Mouse (Mus musculus) megakaryocyte, embryonic 14.5 days (primary cell): ENCODE measurements around the gene Cenpn.

Source experiments
- FLI1 ChIP-seq: IDR thresholded peaks from 2 replicates; pipeline ENCODE4 v1.6.1; 2012; ENCODE audit warnings: low read length, inconsistent platforms, mixed read lengths
- GATA1 ChIP-seq: IDR thresholded peaks from 3 replicates; pipeline ENCODE4 v1.6.1; 2012; ENCODE audit warnings: mixed read lengths, low read length, inconsistent platforms, borderline replicate concordance

- TF ChIP-seq GATA1 (no peak), FLI1 (no peak)
Measured at GRCm38 (mm10) chr8:116921005-116921336, 559 bp upstream of the Cenpn start.
